Mouse (Mus musculus) lung, postnatal 0 days (tissue): ENCODE measurements around the gene Ctrc.

Experiments used
- CTCF ChIP-seq: IDR thresholded peaks from 2 replicates; pipeline ENCODE4 v1.5.1; 2016; ENCODE audit warnings: antibody characterized with exemption, mild to moderate bottlenecking
- EP300 ChIP-seq: IDR thresholded peaks from 2 replicates; pipeline ENCODE4 v1.6.1; 2016; ENCODE audit warnings: antibody characterized with exemption, mild to moderate bottlenecking, control low read depth

DNA sequence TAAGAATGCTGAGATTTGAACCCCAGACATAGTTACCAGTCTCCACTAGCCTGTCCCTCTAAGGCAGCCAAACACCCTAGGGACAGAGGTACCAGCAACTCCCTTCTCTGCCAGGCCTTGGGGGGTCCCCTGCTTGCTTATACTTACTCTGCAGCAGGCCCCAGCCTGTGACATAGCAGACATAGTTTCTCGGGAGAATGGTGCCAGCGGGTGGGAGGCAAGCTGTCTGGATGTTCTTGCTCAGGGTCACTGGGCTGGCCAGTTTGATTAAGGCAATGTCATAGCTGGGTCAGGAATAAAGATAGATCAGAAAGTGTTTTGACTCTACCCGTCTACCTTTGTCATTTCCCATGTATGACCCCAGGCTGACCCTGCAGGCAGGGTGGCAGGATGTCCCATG, 25.0 kb downstream of the Ctrc start:
- TF ChIP-seq CTCF: no peak
- TF ChIP-seq EP300: no peak
